Mouse (Mus musculus): Measurements from ENCODE around the gene Ltv1.

DNA sequence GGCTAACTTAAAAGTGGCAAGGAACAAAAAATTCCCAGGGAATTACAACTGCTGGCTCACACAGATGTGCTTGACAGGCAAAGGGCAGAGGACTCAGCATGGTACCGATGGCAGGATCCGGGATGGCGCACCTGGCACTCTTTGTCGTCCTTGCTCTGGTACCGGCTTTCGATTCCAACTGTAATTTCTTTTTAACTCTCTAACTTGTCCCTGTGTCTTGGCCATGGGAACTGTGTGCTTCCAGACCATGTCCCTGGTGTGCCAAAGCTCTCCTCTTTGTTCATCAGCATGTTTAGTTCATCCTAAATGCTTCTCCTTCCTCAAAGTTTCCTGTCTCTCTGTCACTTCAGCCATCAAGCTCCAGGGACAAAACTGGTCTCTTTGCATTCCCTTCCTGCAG lies 55.1 kb downstream of the Ltv1 start:
- no peak for TF ChIP-seq CTCF (IDR thresholded peaks at IDR 0.05; ENCODE audit: borderline replicate concordance, insufficient read depth, low read depth, low read length)
- no peak for TF ChIP-seq POLR2A (IDR thresholded peaks at IDR 0.05; ENCODE audit: borderline replicate concordance, insufficient read depth, low read length)

All from cerebellum, adult 2 months (tissue).